Mouse (Mus musculus): ENCODE results near the gene Rmdn3.

GRCm38 (mm10) chr2:119101552-119101951 is 55.3 kb downstream of the Rmdn3 start:
- TF ChIP-seq CTCF (IDR thresholded peaks at IDR 0.05; ENCODE audit: control insufficient read depth, insufficient read depth, insufficient read length) (no peak), MAX (IDR thresholded peaks at IDR 0.05) (no peak), FOSL1 (IDR thresholded peaks at IDR 0.05; ENCODE audit: insufficient read depth, low read length, poor library complexity, severe bottlenecking) (no peak), USF1 (IDR thresholded peaks at IDR 0.05; ENCODE audit: low read depth) (no peak), MYOD1 (IDR thresholded peaks at IDR 0.05; ENCODE audit: control insufficient read depth, insufficient read length, low read depth) (no peak), MYOG (IDR thresholded peaks at IDR 0.05; ENCODE audit: control insufficient read depth, extremely low read depth, insufficient read length) (no peak)
